Mouse (Mus musculus) heart, embryonic 11.5 days (tissue): ENCODE data around the gene Gm5105. TPM values are rescaled to one million over a fixed set of nuclear protein-coding genes. Genes with fewer than 3 reads are reported as not detected.

Experiments used
- ATAC-seq: fragments of 200-750 bp; cut with Nextera tagmentation; replicated peaks from 2 replicates; pipeline ENCODE4 v1.8.0; 2017; ENCODE audit warnings: moderate library complexity; ENCODE audit not compliant: insufficient number of reproducible peaks, low FRiP score, low TSS enrichment
- H3K27ac ChIP-seq: fragments of 300-500 bp; sonication (generic); 2 replicates; pipeline ENCODE4 v1.5.1; 2014; ENCODE audit warnings: mild to moderate bottlenecking, low read depth, low read length
- H3K27me3 ChIP-seq: fragments of 300-500 bp; sonication (generic); 2 replicates; pipeline ENCODE4 v1.6.1; 2014; ENCODE audit warnings: mild to moderate bottlenecking, low read length, mixed read lengths; ENCODE audit not compliant: control insufficient read depth, insufficient read depth
- H3K36me3 ChIP-seq: fragments of 300-500 bp; sonication (generic); 2 replicates; pipeline ENCODE4 v1.6.1; 2014; ENCODE audit warnings: mild to moderate bottlenecking, low read length, moderate library complexity, mixed read lengths; ENCODE audit not compliant: control insufficient read depth, insufficient read depth
- H3K4me1 ChIP-seq: fragments of 300-500 bp; sonication (generic); 2 replicates; pipeline ENCODE4 v1.6.1; 2014; ENCODE audit warnings: low read length; ENCODE audit not compliant: control insufficient read depth, insufficient read depth
- H3K4me2 ChIP-seq: fragments of 300-500 bp; sonication (generic); 2 replicates; pipeline ENCODE4 v1.6.1; 2014; ENCODE audit warnings: mild to moderate bottlenecking, moderate library complexity
- H3K4me3 ChIP-seq: fragments of 300-500 bp; sonication (generic); 2 replicates; pipeline ENCODE4 v1.5.1; 2014; ENCODE audit warnings: low read depth, low read length
- H3K9ac ChIP-seq: fragments of 300-500 bp; sonication (generic); 2 replicates; pipeline ENCODE4 v1.6.1; 2014; ENCODE audit warnings: mild to moderate bottlenecking, low read depth, low read length, moderate library complexity
- H3K9me3 ChIP-seq: fragments of 300-500 bp; sonication (generic); replicated peaks from 2 replicates; pipeline ENCODE4 v1.6.1; 2016; ENCODE audit warnings: low read length; ENCODE audit not compliant: control insufficient read depth
- WGBS: fragments of 180-500 bp; shearing (Covaris S2); extraction: QIAGEN DNeasy Blood & Tissue Kit; methylation state at CpG from one replicate; pipeline ENCODE4 v1.1.7; 2014; ENCODE audit not compliant: insufficient replicate concordance; 5-methylcytosine and 5-hydroxymethylcytosine counted together
- polyA plus RNA-seq: library from polyadenylated mRNA; unstranded; fragments of >200 nt; fragmentation: Nextera tagmentation; extraction: Ambion mirVana; gene quantifications from 2 replicates; pipeline ENCODE4 v1.2.1, GENCODE M21; 2014

Gene Gm5105
- polyA plus RNA-seq, 1 experiment from 2014 or later = not detected

- no peaks in the 10 kb centered on the region for H3K27me3 ChIP-seq
- no peak overlapping the region for H3K4me3 ChIP-seq
- 0 out of 2 replicates have a peak, but pooled peaks cover 5% of the 10 kb centered on the region for H3K9me3 ChIP-seq
- no peak overlapping the region for H3K9ac ChIP-seq
- no peak overlapping the region for H3K4me2 ChIP-seq
- 72% methylated on average over 7 of the region's 7 CpGs for WGBS
- ATAC-seq = no peak
- H3K27ac ChIP-seq = no peak overlapping the region
- no peaks in the 10 kb centered on the region for H3K36me3 ChIP-seq
- H3K4me1 ChIP-seq = peaks cover 27% of the 10 kb centered on the region
Measured at GRCm38 (mm10) chr3:138003264-138003663, 63.9 kb downstream of the Gm5105 start.

- peaks cover 24% of the 10 kb centered on the region for H3K4me1 ChIP-seq
- H3K36me3 ChIP-seq = no peaks in the 10 kb centered on the region
- WGBS = 71% methylated on average over 6 of the region's 6 CpGs
- H3K9ac ChIP-seq = no peak overlapping the region
- H3K4me3 ChIP-seq = no peak overlapping the region
- no peak for ATAC-seq
- no peaks in the 10 kb centered on the region for H3K27me3 ChIP-seq
- H3K27ac ChIP-seq = no peak overlapping the region
- H3K4me2 ChIP-seq = no peak overlapping the region
- 0 out of 2 replicates have a peak, but pooled peaks cover 5% of the 10 kb centered on the region for H3K9me3 ChIP-seq
Measured at GRCm38 (mm10) chr3:138002545-138002944, 64.6 kb downstream of the Gm5105 start.

GRCm38 (mm10) chr3:138001865-138002264, 65.3 kb downstream of the Gm5105 start:
- Histone ChIP-seq H3K4me1 (peaks cover 24% of the 10 kb centered on the region), H3K4me2 (peak overlapping the region; percentile 53)

GRCm38 (mm10) chr3:138000724-138001069, 66.5 kb downstream of the Gm5105 start:
- 0 out of 2 replicates have a peak overlapping the region, but pooled peaks have one; percentile 11 for H3K4me3 ChIP-seq
- H3K4me2 ChIP-seq = peak overlapping the region; percentile 53
- H3K4me1 ChIP-seq = peaks cover 24% of the 10 kb centered on the region
- no peaks in the 10 kb centered on the region for H3K36me3 ChIP-seq
- no peaks in the 10 kb centered on the region for H3K27me3 ChIP-seq
- 0 out of 2 replicates have a peak overlapping the region, but pooled peaks have one; percentile 23 for H3K9ac ChIP-seq
- WGBS = 33% methylated on average over 4 of the region's 4 CpGs
- ATAC-seq = peak; percentile 49; the same call in 1 of the 2 replicates
- peak overlapping the region; percentile 86 for H3K27ac ChIP-seq
- H3K9me3 ChIP-seq = 0 out of 2 replicates have a peak, but pooled peaks cover 5% of the 10 kb centered on the region

More at GRCm38 (mm10) chr3:138001865-138002264, 65.3 kb downstream of the Gm5105 start:
- 58% methylated on average over 4 of the region's 4 CpGs for WGBS
- Histone ChIP-seq H3K9me3 (0 out of 2 replicates have a peak, but pooled peaks cover 5% of the 10 kb centered on the region), H3K27ac (no peak overlapping the region), H3K9ac (no peak overlapping the region), H3K27me3 (no peaks in the 10 kb centered on the region), H3K4me3 (no peak overlapping the region), H3K36me3 (no peaks in the 10 kb centered on the region)
- no peak for ATAC-seq

- H3K27ac ChIP-seq = peak overlapping the region; percentile 47; the same call in 1 of the 2 replicates
- H3K27me3 ChIP-seq = no peaks in the 10 kb centered on the region
- H3K4me1 ChIP-seq = peaks cover 24% of the 10 kb centered on the region
- 0 out of 2 replicates have a peak, but pooled peaks cover 3% of the 10 kb centered on the region for H3K9me3 ChIP-seq
- 88% methylated on average over 8 of the region's 8 CpGs for WGBS
- H3K9ac ChIP-seq = no peak overlapping the region
- H3K4me2 ChIP-seq = no peak overlapping the region
- no peak for ATAC-seq
- H3K36me3 ChIP-seq = no peaks in the 10 kb centered on the region
- no peak overlapping the region for H3K4me3 ChIP-seq
Measured at GRCm38 (mm10) chr3:138000062-138000723, 67.0 kb downstream of the Gm5105 start.

- H3K4me2 ChIP-seq = no peak overlapping the region
- no peaks in the 10 kb centered on the region for H3K27me3 ChIP-seq
- H3K9me3 ChIP-seq = no peaks in the 10 kb centered on the region
- peaks cover 24% of the 10 kb centered on the region for H3K4me1 ChIP-seq
- whole genome bisulfite sequencing = 84% methylated on average over 9 of the region's 9 CpGs
- H3K9ac ChIP-seq = no peak overlapping the region
- no peaks in the 10 kb centered on the region for H3K36me3 ChIP-seq
- no peak overlapping the region for H3K27ac ChIP-seq
- no peak for ATAC-seq
- no peak overlapping the region for H3K4me3 ChIP-seq
Measured at GRCm38 (mm10) chr3:137999224-137999790, 67.9 kb downstream of the Gm5105 start.

Other genes with a start within 250 kb of the Gm5105 start
- gene H2afz, start 202.9 kb downstream of the Gm5105 start, polyA plus RNA-seq = 1,327 and 1,370 TPM in 2 replicates
- 12.7 and 17.2 TPM in 2 replicates for gene Dnajb14, start 199.7 kb downstream of the Gm5105 start, polyA plus RNA-seq
- 97.0 and 97.2 TPM in 2 replicates for gene Lamtor3, start 148.9 kb downstream of the Gm5105 start, polyA plus RNA-seq
- 14.0 and 15.4 TPM in 2 replicates for gene Dapp1, start 85.8 kb downstream of the Gm5105 start, polyA plus RNA-seq
- gene 1110002E22Rik, start 2.3 kb downstream of the Gm5105 start, polyA plus RNA-seq = 6.3 and 8.3 TPM in 2 replicates
- 10.8 and 15.9 TPM in 2 replicates for gene Trmt10a, start 76.1 kb upstream of the Gm5105 start, polyA plus RNA-seq
- 8.0 and 8.7 TPM in 2 replicates for gene Mttp, start 77.6 kb upstream of the Gm5105 start, polyA plus RNA-seq
- not detected in 2 replicates for gene 4930579F01Rik, start 126.4 kb upstream of the Gm5105 start, polyA plus RNA-seq
- not detected in 2 replicates for gene Adh7, start 150.4 kb upstream of the Gm5105 start, polyA plus RNA-seq
- 0.93 and 1.5 TPM in 2 replicates for gene Adh1, start 193.6 kb upstream of the Gm5105 start, polyA plus RNA-seq
- gene Adh6a, start 245.9 kb upstream of the Gm5105 start, polyA plus RNA-seq = not detected in 2 replicates